Mouse (Mus musculus): ENCODE data around the gene Ampd3.

Ampd3 gene

GRCm38 (mm10) chr7:110847321-110847720, 79.3 kb downstream of the Ampd3 start:
- no peak for DNase-seq

GRCm38 (mm10) chr7:110848371-110848770, 80.4 kb downstream of the Ampd3 start:
- no peak for DNase-seq

GRCm38 (mm10) chr7:110851541-110852203, 83.7 kb downstream of the Ampd3 start:
- no peak for DNase-seq

- no peak for DNase-seq
These were observed 85.6 kb downstream of the Ampd3 start for GRCm38 (mm10) chr7:110853611-110854010.

- no peak for DNase-seq
These were observed 86.5 kb downstream of the Ampd3 start for GRCm38 (mm10) chr7:110854519-110854918.

- no peak for DNase-seq
These were observed 87.0 kb downstream of the Ampd3 start for GRCm38 (mm10) chr7:110854927-110855546.

- DNase-seq, result no peak
These were observed 87.6 kb downstream of the Ampd3 start for GRCm38 (mm10) chr7:110855604-110856003.

- no peak for DNase-seq
These were observed 92.1 kb downstream of the Ampd3 start for GRCm38 (mm10) chr7:110860129-110860528.

Measured in thymus, adult 18-20 months (tissue).